Mouse (Mus musculus) forebrain, embryonic 11.5 days (tissue): ENCODE measurements around the gene 0610010F05Rik. TPM values are rescaled to one million over a fixed set of nuclear protein-coding genes. Genes with fewer than 3 reads are reported as not detected.
"Not testable (repeated sequence)": the region's sequence is repeated elsewhere in the genome, so short reads cannot be mapped to it uniquely, and the experiment has no call there.

Source experiments
- ATAC-seq: fragments of 200-750 bp; cut with Nextera tagmentation; replicated peaks from 2 replicates; pipeline ENCODE4 v1.8.0; 2017; ENCODE audit warnings: moderate TSS enrichment; ENCODE audit not compliant: low FRiP score
- DNase-seq: peaks from one replicate; pipeline ENCODE4 v3.0.0-alpha.2; 2017; ENCODE audit warnings: low spot score
- H3K27ac ChIP-seq: fragments of 300-500 bp; sonication (generic); 2 replicates; pipeline ENCODE4 v1.5.1; 2014; ENCODE audit warnings: low read depth, low read length
- H3K27me3 ChIP-seq: fragments of 300-500 bp; sonication (generic); 2 replicates; pipeline ENCODE4 v1.6.1; 2014; ENCODE audit warnings: mild to moderate bottlenecking, low read length, mixed read lengths; ENCODE audit not compliant: control insufficient read depth, insufficient read depth
- H3K36me3 ChIP-seq: fragments of 300-500 bp; sonication (generic); 2 replicates; pipeline ENCODE4 v1.6.1; 2014; ENCODE audit warnings: mild to moderate bottlenecking, low read length, moderate library complexity, mixed read lengths; ENCODE audit not compliant: control insufficient read depth, insufficient read depth
- H3K4me1 ChIP-seq: fragments of 300-500 bp; sonication (generic); replicated peaks from 2 replicates; pipeline ENCODE4 v1.6.1; 2014; ENCODE audit warnings: low read length, mixed read lengths; ENCODE audit not compliant: control insufficient read depth, insufficient read depth
- H3K4me2 ChIP-seq: fragments of 300-500 bp; sonication (generic); 2 replicates; pipeline ENCODE4 v1.6.1; 2014; ENCODE audit warnings: low read depth, mild to moderate bottlenecking, low read length, moderate library complexity, mixed read lengths; ENCODE audit not compliant: severe bottlenecking
- H3K4me3 ChIP-seq: fragments of 300-500 bp; sonication (generic); 2 replicates; pipeline ENCODE4 v1.5.1; 2014; ENCODE audit warnings: low read depth, low read length
- H3K9ac ChIP-seq: fragments of 300-500 bp; sonication (generic); 2 replicates; pipeline ENCODE4 v1.6.1; 2014; ENCODE audit warnings: low read length
- H3K9me3 ChIP-seq: fragments of 300-500 bp; sonication (generic); 2 replicates; pipeline ENCODE4 v1.6.1; 2016; ENCODE audit warnings: low read length, mixed read lengths; ENCODE audit not compliant: control insufficient read depth
- WGBS: fragments of 180-500 bp; shearing (Covaris S2); extraction: QIAGEN DNeasy Blood & Tissue Kit; methylation state at CpG from one replicate; pipeline ENCODE4 v1.1.7; 2014; 5-methylcytosine and 5-hydroxymethylcytosine counted together
- polyA plus RNA-seq: library from polyadenylated mRNA; unstranded; fragments of >200 nt; fragmentation: Nextera tagmentation; extraction: Ambion mirVana; gene quantifications from 2 replicates; pipeline ENCODE4 v1.2.1, GENCODE M21; 2014

The 0610010F05Rik gene
- polyA plus RNA-seq, 1 experiment from 2014 or later, result 59.8 TPM

- Histone ChIP-seq H3K4me3 (no peak overlapping the region), H3K36me3 (no peaks in the 10 kb centered on the region; the same call in 1 of the 2 replicates), H3K4me1 (no peaks in the 10 kb centered on the region), H3K4me2 (no peak overlapping the region), H3K27ac (no peak overlapping the region), H3K9me3 (no peaks in the 10 kb centered on the region), H3K9ac (no peak overlapping the region), H3K27me3 (no peaks in the 10 kb centered on the region)
- DNase-seq (no peak), ATAC-seq (no peak)
Observed at GRCm38 (mm10) chr11:23630664-23631063, 2.8 kb downstream of the 0610010F05Rik start.

- Histone ChIP-seq H3K27me3 (no peaks in the 10 kb centered on the region), H3K27ac (no peak overlapping the region), H3K9me3 (no peaks in the 10 kb centered on the region), H3K4me3 (no peak overlapping the region), H3K4me2 (no peak overlapping the region), H3K4me1 (no peaks in the 10 kb centered on the region), H3K9ac (no peak overlapping the region), H3K36me3 (no peaks in the 10 kb centered on the region; the same call in 1 of the 2 replicates)
- WGBS, result 87% methylated on average over 5 of the region's 5 CpGs
- DNase-seq (no peak), ATAC-seq (no peak)
Observed at GRCm38 (mm10) chr11:23618995-23619394, 14.4 kb downstream of the 0610010F05Rik start.

GRCm38 (mm10) chr11:23614546-23614945 is 18.9 kb downstream of the 0610010F05Rik start:
- no peak overlapping the region for H3K4me3 ChIP-seq
- no peaks in the 10 kb centered on the region for H3K4me1 ChIP-seq
- no peaks in the 10 kb centered on the region for H3K27me3 ChIP-seq
- ATAC-seq, result no peak
- H3K9ac ChIP-seq, result no peak overlapping the region
- DNase-seq, result no peak
- no peaks in the 10 kb centered on the region for H3K36me3 ChIP-seq
- H3K4me2 ChIP-seq, result no peak overlapping the region
- no peak overlapping the region for H3K27ac ChIP-seq
- 85% methylated on average over 5 of the region's 5 CpGs for WGBS
- no peaks in the 10 kb centered on the region for H3K9me3 ChIP-seq

- not testable (repeated sequence) for H3K4me2 ChIP-seq, H3K9me3 ChIP-seq, ATAC-seq, H3K27me3 ChIP-seq, H3K27ac ChIP-seq, H3K4me3 ChIP-seq, H3K9ac ChIP-seq, H3K4me1 ChIP-seq, DNase-seq, H3K36me3 ChIP-seq
- WGBS, result 96% methylated on average over 6 of the region's 6 CpGs
Observed at GRCm38 (mm10) chr11:23607291-23607690, 26.1 kb downstream of the 0610010F05Rik start.

- no peaks in the 10 kb centered on the region for H3K9me3 ChIP-seq
- peaks cover 4% of the 10 kb centered on the region; the same call in 1 of the 2 replicates for H3K36me3 ChIP-seq
- ATAC-seq (no peak), DNase-seq (no peak)
- no peaks in the 10 kb centered on the region for H3K4me1 ChIP-seq
- no peak overlapping the region for H3K9ac ChIP-seq
- H3K27ac ChIP-seq, result no peak overlapping the region
- 90% methylated on average over 7 of the region's 7 CpGs for WGBS
- H3K4me3 ChIP-seq, result no peak overlapping the region
- H3K27me3 ChIP-seq, result no peaks in the 10 kb centered on the region
- H3K4me2 ChIP-seq, result no peak overlapping the region
Observed at GRCm38 (mm10) chr11:23570130-23570529, 63.3 kb downstream of the 0610010F05Rik start.

- Histone ChIP-seq H3K36me3 (peaks cover under 1% of the 10 kb centered on the region; the same call in 1 of the 2 replicates), H3K27ac (no peak overlapping the region), H3K4me2 (no peak overlapping the region), H3K4me3 (no peak overlapping the region), H3K9me3 (no peaks in the 10 kb centered on the region), H3K4me1 (no peaks in the 10 kb centered on the region), H3K27me3 (no peaks in the 10 kb centered on the region), H3K9ac (no peak overlapping the region)
- DNase-seq, result peak; percentile 82
- ATAC-seq, result peak; percentile 56
- 46% methylated on average over 6 of the region's 6 CpGs for WGBS
Observed at GRCm38 (mm10) chr11:23565761-23566160, 67.7 kb downstream of the 0610010F05Rik start.

GRCm38 (mm10) chr11:23557039-23557630 is 76.3 kb downstream of the 0610010F05Rik start:
- H3K27me3 ChIP-seq, result no peaks in the 10 kb centered on the region
- DNase-seq (no peak), ATAC-seq (no peak)
- no peak overlapping the region for H3K27ac ChIP-seq
- H3K9me3 ChIP-seq, result no peaks in the 10 kb centered on the region
- H3K4me2 ChIP-seq, result no peak overlapping the region
- no peak overlapping the region for H3K4me3 ChIP-seq
- 71% methylated on average over 6 of the region's 6 CpGs for WGBS
- no peaks in the 10 kb centered on the region for H3K36me3 ChIP-seq
- no peaks in the 10 kb centered on the region for H3K4me1 ChIP-seq
- H3K9ac ChIP-seq, result no peak overlapping the region

GRCm38 (mm10) chr11:23537446-23537845 is 96.0 kb downstream of the 0610010F05Rik start:
- no peak overlapping the region for H3K4me2 ChIP-seq
- DNase-seq (no peak), ATAC-seq (no peak)
- no peaks in the 10 kb centered on the region for H3K27me3 ChIP-seq
- H3K4me3 ChIP-seq, result no peak overlapping the region
- H3K27ac ChIP-seq, result no peak overlapping the region
- H3K9me3 ChIP-seq, result no peaks in the 10 kb centered on the region
- no peaks in the 10 kb centered on the region for H3K4me1 ChIP-seq
- no peak overlapping the region for H3K9ac ChIP-seq
- 86% methylated on average over 2 of the region's 2 CpGs for WGBS
- no peaks in the 10 kb centered on the region for H3K36me3 ChIP-seq

- DNase-seq (no peak), ATAC-seq (no peak)
- Histone ChIP-seq H3K9me3 (no peaks in the 10 kb centered on the region), H3K4me3 (no peak within 1 kb of the TSS), H3K27me3 (no peaks in the 10 kb centered on the region), H3K4me2 (no peak within 1 kb of the TSS), H3K36me3 (no peaks in the 10 kb centered on the region), H3K9ac (no peak within 1 kb of the TSS), H3K4me1 (no peaks in the 10 kb centered on the region), H3K27ac (no peak within 1 kb of the TSS)
- WGBS, result 29% methylated on average over 5 of the region's 5 CpGs
Observed at GRCm38 (mm10) chr11:23520473-23521205, 112.8 kb downstream of the 0610010F05Rik start, which contains the start of gene 1700093K21Rik. Gene 1700093K21Rik, minus strand, starts transcription at chr11:23521155.
